Mouse (Mus musculus): ENCODE measurements around the gene Map2k6.
A peak's percentile ranks its signal among the peaks of the same experiment; 100 is the strongest.
"Not testable (repeated sequence)": the region's sequence is repeated elsewhere in the genome, so short reads cannot be mapped to it uniquely, and the experiment has no call there.

Map2k6 gene

GRCm38 (mm10) chr11:110398553-110399239 is at the start of gene Map2k6:
Map2k6 (plus strand) TSS chr11:110399122.
- peak; percentile 43 to 60 for DNase-seq (ENCODE audit: low spot score in 2 of 2)

GRCm38 (mm10) chr11:110354261-110354660 is 44.7 kb upstream of the Map2k6 start:
- DNase-seq (ENCODE audit: low spot score in 2 of 2), result no peak

- DNase-seq (ENCODE audit: low spot score in 2 of 2), result not testable (repeated sequence)
Observed at GRCm38 (mm10) chr11:110355131-110355530, 43.8 kb upstream of the Map2k6 start.

GRCm38 (mm10) chr11:110357756-110358551 is 41.0 kb upstream of the Map2k6 start:
- DNase-seq (ENCODE audit: low spot score in 2 of 2), result no peak

- peak; percentile 33 to 70 for DNase-seq (ENCODE audit: low spot score in 2 of 2)
Observed at GRCm38 (mm10) chr11:110365016-110365415, 33.9 kb upstream of the Map2k6 start.

GRCm38 (mm10) chr11:110366902-110367301 is 32.0 kb upstream of the Map2k6 start:
- DNase-seq (ENCODE audit: low spot score in 2 of 2), result no peak

GRCm38 (mm10) chr11:110367638-110368037 is 31.3 kb upstream of the Map2k6 start:
- DNase-seq (ENCODE audit: low spot score in 2 of 2), result no peak

GRCm38 (mm10) chr11:110369312-110370019 is 29.5 kb upstream of the Map2k6 start:
- DNase-seq (ENCODE audit: low spot score in 2 of 2), result no peak

- DNase-seq (ENCODE audit: low spot score in 2 of 2), result no peak
Observed at GRCm38 (mm10) chr11:110371827-110372226, 27.1 kb upstream of the Map2k6 start.

GRCm38 (mm10) chr11:110372266-110372954 is 26.5 kb upstream of the Map2k6 start:
- DNase-seq (ENCODE audit: low spot score in 2 of 2), result no peak

- DNase-seq (ENCODE audit: low spot score in 2 of 2), result no peak
Observed at GRCm38 (mm10) chr11:110374036-110374435, 24.9 kb upstream of the Map2k6 start.

GRCm38 (mm10) chr11:110379661-110380309 is 19.1 kb upstream of the Map2k6 start:
- DNase-seq (ENCODE audit: low spot score in 2 of 2), result no peak

GRCm38 (mm10) chr11:110380310-110380668 is 18.6 kb upstream of the Map2k6 start:
- no peak for DNase-seq (ENCODE audit: low spot score in 2 of 2)

- DNase-seq (ENCODE audit: low spot score in 2 of 2), result no peak
Observed at GRCm38 (mm10) chr11:110385487-110385886, 13.4 kb upstream of the Map2k6 start.

GRCm38 (mm10) chr11:110392763-110393162 is 6.2 kb upstream of the Map2k6 start:
- no peak for DNase-seq (ENCODE audit: low spot score in 2 of 2)

GRCm38 (mm10) chr11:110394788-110395452 is 4.0 kb upstream of the Map2k6 start:
- no peak for DNase-seq (ENCODE audit: low spot score in 2 of 2)

- DNase-seq (ENCODE audit: low spot score in 2 of 2), result no peak
Observed at GRCm38 (mm10) chr11:110396085-110396484, 2.8 kb upstream of the Map2k6 start.

- no peak for DNase-seq (ENCODE audit: low spot score in 2 of 2)
Observed at GRCm38 (mm10) chr11:110399240-110400150, 573 bp downstream of the Map2k6 start.

GRCm38 (mm10) chr11:110400283-110400682 is 1.4 kb downstream of the Map2k6 start:
- no peak for DNase-seq (ENCODE audit: low spot score in 2 of 2)

GRCm38 (mm10) chr11:110402671-110403070 is 3.7 kb downstream of the Map2k6 start:
- DNase-seq (ENCODE audit: low spot score in 2 of 2), result no peak
